Mouse (Mus musculus) cerebellum, adult 2 months (tissue): ENCODE measurements around the gene Gm12169.

Experiments used
- CTCF ChIP-seq: fragments of 200-500 bp; IDR thresholded peaks from 2 replicates; pipeline ENCODE4 v1.5.1; 2011; ENCODE audit warnings: low read depth, mild to moderate bottlenecking, control low read depth, low read length, moderate library complexity, borderline replicate concordance; ENCODE audit not compliant: insufficient read depth
- POLR2A ChIP-seq: fragments of 200-500 bp; IDR thresholded peaks from 2 replicates; pipeline ENCODE4 v1.6.1; 2011; ENCODE audit warnings: low read length, control low read depth, borderline replicate concordance; ENCODE audit not compliant: insufficient read depth

- no peak for TF ChIP-seq CTCF
- TF ChIP-seq POLR2A, result no peak
Observed at GRCm38 (mm10) chr11:46561096-46561495, 37.1 kb downstream of the Gm12169 start.
